ENCODE assay signal across 16 mouse cellular contexts in the genomic region with DNA sequence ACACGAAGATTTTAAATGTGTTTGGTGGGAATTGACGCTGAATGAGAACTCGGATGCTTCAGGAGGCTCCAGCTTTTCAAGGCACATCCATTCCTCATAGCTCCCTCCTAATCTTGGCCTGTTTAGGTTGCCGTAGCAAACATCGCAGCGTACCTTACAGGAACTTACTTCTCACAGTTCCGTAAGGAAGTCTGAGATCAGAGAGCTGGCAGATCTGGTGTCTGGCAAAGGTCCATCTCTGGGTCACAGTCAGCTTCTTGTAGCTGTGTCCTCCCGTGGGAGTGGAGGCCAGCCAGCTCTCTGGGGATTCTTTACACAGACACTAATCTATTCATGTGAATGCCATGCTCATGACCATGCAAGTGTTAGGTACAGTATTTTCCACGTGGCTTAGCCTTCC. TPM values are rescaled to one million over a fixed set of nuclear protein-coding genes. Genes with fewer than 3 reads are reported as not detected.
A peak's percentile ranks its signal among the peaks of the same experiment; 100 is the strongest.
DNase-seq lines count a peak whose midpoint lies in the region; ATAC-seq lines count a peak whose summit lies in the region.
"Had no signal": no experiment of that assay in that cellular context is flagged by ENCODE, and none has a peak within 500 bp of the region (broad histone marks: within the 10 kb centered on the region; RNA-seq: fewer than 3 reads in every experiment).

No protein-coding gene starts in this region.

- no peak overlapping the region for H3K4me3 ChIP-seq in kidney, embryonic 15.5 days (replicated peaks)
- H3K4me3 ChIP-seq in embryonic facial prominence, embryonic 10.5 days = no peak overlapping the region
- H3K4me3 ChIP-seq: heart, embryonic 12.5 days; hindbrain, embryonic 12.5 days; liver, embryonic 12.5 days; midbrain, embryonic 13.5 days; neural tube, embryonic 13.5 days had no signal

- no peak for ATAC-seq in kidney, embryonic 15.5 days (replicated peaks; ENCODE audit: low FRiP score)
- ATAC-seq: liver, embryonic 12.5 days; lung, postnatal 0 days; midbrain, embryonic 13.5 days had no signal

- H3K4me2 ChIP-seq in kidney, embryonic 15.5 days = no peak overlapping the region
- H3K4me2 ChIP-seq: heart, embryonic 12.5 days; hindbrain, embryonic 12.5 days; liver, embryonic 12.5 days; midbrain, embryonic 13.5 days; neural tube, embryonic 13.5 days had no signal

- no peaks in the 10 kb centered on the region for H3K27me3 ChIP-seq in kidney, embryonic 15.5 days
- no peaks in the 10 kb centered on the region for H3K27me3 ChIP-seq in splenic B cell, adult 2 months (ENCODE audit: control insufficient read depth, insufficient read depth, low read length, poor library complexity, severe bottlenecking)
- H3K27me3 ChIP-seq in embryonic facial prominence, embryonic 10.5 days (replicated peaks; ENCODE audit: low read depth, poor library complexity, severe bottlenecking) = no peaks in the 10 kb centered on the region
- H3K27me3 ChIP-seq: heart, embryonic 12.5 days; hindbrain, embryonic 12.5 days; liver, embryonic 12.5 days; midbrain, embryonic 13.5 days; neural tube, embryonic 13.5 days had no signal

- peaks cover 8% of the 10 kb centered on the region for H3K4me1 ChIP-seq in kidney, embryonic 15.5 days
- peaks cover 12% of the 10 kb centered on the region for H3K4me1 ChIP-seq in embryonic facial prominence, embryonic 10.5 days
- H3K4me1 ChIP-seq: heart, embryonic 12.5 days; liver, embryonic 12.5 days had no signal

- no peak overlapping the region for H3K9ac ChIP-seq in kidney, embryonic 15.5 days
- H3K9ac ChIP-seq: heart, embryonic 12.5 days; hindbrain, embryonic 12.5 days; liver, embryonic 12.5 days; midbrain, embryonic 13.5 days; neural tube, embryonic 13.5 days had no signal

- 71% methylated on average over 9 of the region's 9 CpGs for WGBS in kidney, embryonic 15.5 days
- WGBS in embryonic facial prominence, embryonic 10.5 days = 82% methylated on average over 9 of the region's 9 CpGs

- H3K9me3 ChIP-seq in kidney, embryonic 15.5 days (replicated peaks) = no peaks in the 10 kb centered on the region
- H3K9me3 ChIP-seq in embryonic facial prominence, embryonic 10.5 days = no peaks in the 10 kb centered on the region; the same call in 1 of the 2 replicates
- H3K9me3 ChIP-seq: heart, embryonic 12.5 days; hindbrain, embryonic 12.5 days; liver, embryonic 12.5 days; midbrain, embryonic 13.5 days; neural tube, embryonic 13.5 days had no signal

- no peak overlapping the region for H3K27ac ChIP-seq in kidney, embryonic 15.5 days
- no peak overlapping the region for H3K27ac ChIP-seq in embryonic facial prominence, embryonic 10.5 days (replicated peaks)
- H3K27ac ChIP-seq: hindbrain, embryonic 12.5 days; liver, embryonic 12.5 days; midbrain, embryonic 13.5 days; neural tube, embryonic 13.5 days had no signal

- H3K36me3 ChIP-seq in kidney, embryonic 15.5 days = peaks cover 51% of the 10 kb centered on the region
- no peaks in the 10 kb centered on the region for H3K36me3 ChIP-seq in splenic B cell, adult 2 months (ENCODE audit: control insufficient read depth, insufficient read depth, low read length, poor library complexity, severe bottlenecking)
- peaks cover 13% of the 10 kb centered on the region for H3K36me3 ChIP-seq in embryonic facial prominence, embryonic 10.5 days (replicated peaks)
- H3K36me3 ChIP-seq: hindbrain, embryonic 12.5 days; midbrain, embryonic 13.5 days; neural tube, embryonic 13.5 days had no signal

- peak; percentile 8 to 20 for DNase-seq in cerebellum, adult 18-20 months
- DNase-seq in cerebellum, adult 11-12 months = no peak
- peak; percentile 12 for DNase-seq in kidney, adult 18-20 months
- DNase-seq in right cerebral cortex, postnatal 10 days (ENCODE audit: low spot score in 2 of 2) = peak; percentile 56 to 59
- DNase-seq in right cerebral cortex, adult 18-20 months = no peak
- DNase-seq in splenic B cell, adult 2 months (ENCODE audit: low read depth, low spot score) = peak; percentile 19
- no peak for DNase-seq in embryonic facial prominence, embryonic 10.5 days (ENCODE audit: low spot score)
- DNase-seq: retina, postnatal 1 day; thymus, postnatal 14 days had no signal

RNA-seq across cellular contexts. Expression of a gene that starts 56.9 kb away (rescaled TPM):
- polyA plus RNA-seq in kidney, embryonic 15.5 days (2015; fragmentation: Nextera tagmentation; extraction: Ambion mirVana) = 39.3 and 41.4 TPM in 2 replicates
- 14.5 and 15.0 TPM in 2 replicates for polyA plus RNA-seq in embryonic facial prominence, embryonic 10.5 days (2016; fragmentation: Nextera tagmentation; extraction: Ambion mirVana)

Comparison
In these comparisons a context has a peak if more than half of its experiments do, and no peak if none do; other contexts are left out.
1. DNase-seq: peak in cerebellum, adult 18-20 months (2 of 2), kidney, adult 18-20 months (single experiment), right cerebral cortex, postnatal 10 days (2 of 2) and splenic B cell, adult 2 months (single experiment); none in cerebellum, adult 11-12 months (single experiment), right cerebral cortex, adult 18-20 months (single experiment) and embryonic facial prominence, embryonic 10.5 days (single experiment).